Mouse (Mus musculus): ENCODE measurements at regions not wholly inside any gene's neighbourhood (a gene's known extent, or its start where the extent isn't known, plus 50 kb on each side); places are given as distances from the start of the nearest gene placed in this dataset.

- no peaks in the 10 kb centered on the region for H3K9me3 ChIP-seq (ENCODE audit: control insufficient read depth, low read length)
- no peaks in the 10 kb centered on the region for H3K36me3 ChIP-seq (ENCODE audit: control insufficient read depth, insufficient read depth, low read length)
- no peak overlapping the region for H3K9ac ChIP-seq (ENCODE audit: low read length)
- H3K4me2 ChIP-seq, result no peak overlapping the region
- no peak overlapping the region for H3K4me3 ChIP-seq (ENCODE audit: low read depth, low read length)
- H3K4me1 ChIP-seq (ENCODE audit: control insufficient read depth, insufficient read depth, low read length), result no peaks in the 10 kb centered on the region
- WGBS, result 58% methylated on average over 3 of the region's 3 CpGs
- H3K27me3 ChIP-seq (ENCODE audit: control insufficient read depth, insufficient read depth, low read length), result no peaks in the 10 kb centered on the region
- no peak for ATAC-seq (ENCODE audit: low FRiP score)
- DNase-seq (ENCODE audit: low spot score, missing footprints), result no peak
- no peak overlapping the region for H3K27ac ChIP-seq (ENCODE audit: low read depth, low read length)
Measured at GRCm38 (mm10) chr15:102807353-102807752, 85.4 kb upstream of the Calcoco1 start.

- WGBS, result 87% methylated on average over 12 of the region's 12 CpGs
- H3K36me3 ChIP-seq (ENCODE audit: control insufficient read depth, insufficient read depth, low read length), result no peaks in the 10 kb centered on the region
Measured at GRCm38 (mm10) chr15:102819181-102819580, 97.2 kb upstream of the Calcoco1 start.

GRCm38 (mm10) chr15:102839688-102840087, 81.2 kb upstream of the Hoxc13 start:
- DNase-seq (ENCODE audit: low spot score, missing footprints) (no peak), ATAC-seq (ENCODE audit: low FRiP score) (no peak)
- 86% methylated on average over 5 of the region's 5 CpGs for WGBS
- Histone ChIP-seq H3K27ac (ENCODE audit: low read depth, low read length) (no peak overlapping the region), H3K4me3 (ENCODE audit: low read depth, low read length) (no peak overlapping the region), H3K4me1 (ENCODE audit: control insufficient read depth, insufficient read depth, low read length) (no peaks in the 10 kb centered on the region), H3K4me2 (no peak overlapping the region), H3K9me3 (ENCODE audit: control insufficient read depth, low read length) (no peaks in the 10 kb centered on the region), H3K36me3 (ENCODE audit: control insufficient read depth, insufficient read depth, low read length) (no peaks in the 10 kb centered on the region), H3K9ac (ENCODE audit: low read length) (no peak overlapping the region), H3K27me3 (ENCODE audit: control insufficient read depth, insufficient read depth, low read length) (no peaks in the 10 kb centered on the region)

More at GRCm38 (mm10) chr15:102819181-102819580, 97.2 kb upstream of the Calcoco1 start:
- no peak for ATAC-seq (ENCODE audit: low FRiP score)
- Histone ChIP-seq H3K4me3 (ENCODE audit: low read depth, low read length) (no peak overlapping the region), H3K4me2 (no peak overlapping the region), H3K4me1 (ENCODE audit: control insufficient read depth, insufficient read depth, low read length) (no peaks in the 10 kb centered on the region), H3K9ac (ENCODE audit: low read length) (no peak overlapping the region), H3K27me3 (ENCODE audit: control insufficient read depth, insufficient read depth, low read length) (no peaks in the 10 kb centered on the region), H3K9me3 (ENCODE audit: control insufficient read depth, low read length) (no peaks in the 10 kb centered on the region), H3K27ac (ENCODE audit: low read depth, low read length) (no peak overlapping the region)
- DNase-seq (ENCODE audit: low spot score, missing footprints), result no peak

GRCm38 (mm10) chr15:102862374-102862773, 58.5 kb upstream of the Hoxc13 start:
- DNase-seq (ENCODE audit: low spot score, missing footprints), result no peak
- no peaks in the 10 kb centered on the region for H3K36me3 ChIP-seq (ENCODE audit: control insufficient read depth, insufficient read depth, low read length)
- no peak overlapping the region for H3K4me2 ChIP-seq
- no peak overlapping the region for H3K27ac ChIP-seq (ENCODE audit: low read depth, low read length)
- no peak for ATAC-seq (ENCODE audit: low FRiP score)
- H3K27me3 ChIP-seq (ENCODE audit: control insufficient read depth, insufficient read depth, low read length), result no peaks in the 10 kb centered on the region
- H3K4me1 ChIP-seq (ENCODE audit: control insufficient read depth, insufficient read depth, low read length), result no peaks in the 10 kb centered on the region
- H3K4me3 ChIP-seq (ENCODE audit: low read depth, low read length), result no peak overlapping the region
- 86% methylated on average over 6 of the region's 6 CpGs for WGBS
- H3K9ac ChIP-seq (ENCODE audit: low read length), result no peak overlapping the region
- no peaks in the 10 kb centered on the region for H3K9me3 ChIP-seq (ENCODE audit: control insufficient read depth, low read length)

GRCm38 (mm10) chr15:102866788-102867187, 54.1 kb upstream of the Hoxc13 start:
- Histone ChIP-seq H3K9ac (ENCODE audit: low read length) (no peak overlapping the region), H3K27ac (ENCODE audit: low read depth, low read length) (no peak overlapping the region), H3K4me2 (no peak overlapping the region), H3K36me3 (ENCODE audit: control insufficient read depth, insufficient read depth, low read length) (no peaks in the 10 kb centered on the region), H3K27me3 (ENCODE audit: control insufficient read depth, insufficient read depth, low read length) (no peaks in the 10 kb centered on the region), H3K9me3 (ENCODE audit: control insufficient read depth, low read length) (no peaks in the 10 kb centered on the region), H3K4me1 (ENCODE audit: control insufficient read depth, insufficient read depth, low read length) (no peaks in the 10 kb centered on the region), H3K4me3 (ENCODE audit: low read depth, low read length) (no peak overlapping the region)
- no peak for DNase-seq (ENCODE audit: low spot score, missing footprints)
- 86% methylated on average over 3 of the region's 3 CpGs for WGBS
- no peak for ATAC-seq (ENCODE audit: low FRiP score)
